Mouse (Mus musculus) liver, postnatal 0 days (tissue): ENCODE results near the gene Snx29. TPM values are rescaled to one million over a fixed set of nuclear protein-coding genes. Genes with fewer than 3 reads are reported as not detected.
A peak's percentile ranks its signal among the peaks of the same experiment; 100 is the strongest.

ENCODE experiments used
- ATAC-seq: fragments of 200-750 bp; cut with Nextera tagmentation; 2 replicates; pipeline ENCODE4 v1.8.0; 2017; ENCODE audit warnings: mild to moderate bottlenecking, moderate library complexity
- DNase-seq: peaks from one replicate; pipeline ENCODE4 v3.0.0-alpha.2; 2016
- H3K27ac ChIP-seq: fragments of 300-500 bp; sonication (generic); 2 replicates; pipeline ENCODE4 v1.5.1; 2014; ENCODE audit warnings: antibody characterized with exemption, moderate library complexity, mild to moderate bottlenecking, low read depth
- H3K27me3 ChIP-seq: fragments of 300-500 bp; sonication (generic); 2 replicates; pipeline ENCODE4 v1.6.1; 2014; ENCODE audit warnings: low read length, control low read depth, mixed read lengths; ENCODE audit not compliant: insufficient read depth
- H3K36me3 ChIP-seq: fragments of 300-500 bp; sonication (generic); replicated peaks from 2 replicates; pipeline ENCODE4 v1.6.1; 2014; ENCODE audit warnings: mild to moderate bottlenecking, control low read depth, low read length, moderate library complexity, mixed read lengths; ENCODE audit not compliant: insufficient read depth
- H3K4me1 ChIP-seq: fragments of 300-500 bp; sonication (generic); 2 replicates; pipeline ENCODE4 v1.6.1; 2014; ENCODE audit warnings: antibody characterized with exemption, mild to moderate bottlenecking, control low read depth; ENCODE audit not compliant: insufficient read depth
- H3K4me2 ChIP-seq: fragments of 300-500 bp; sonication (generic); 2 replicates; pipeline ENCODE4 v1.6.1; 2014; ENCODE audit warnings: low read depth, mild to moderate bottlenecking, low read length, moderate library complexity, mixed read lengths
- H3K4me3 ChIP-seq: fragments of 300-500 bp; sonication (generic); 2 replicates; pipeline ENCODE4 v1.5.1; 2014; ENCODE audit warnings: low read depth, low read length
- H3K9ac ChIP-seq: fragments of 300-500 bp; sonication (generic); replicated peaks from 2 replicates; pipeline ENCODE4 v1.6.1; 2014; ENCODE audit warnings: mild to moderate bottlenecking, moderate library complexity
- H3K9me3 ChIP-seq: fragments of 300-500 bp; sonication (generic); 2 replicates; pipeline ENCODE4 v1.6.1; 2016; ENCODE audit warnings: mild to moderate bottlenecking, control low read depth, low read length, mixed read lengths
- CTCF ChIP-seq: sonication (generic); IDR thresholded peaks from 2 replicates; pipeline ENCODE4 v1.5.1; 2016; ENCODE audit warnings: antibody characterized with exemption, low read depth
- EP300 ChIP-seq: IDR thresholded peaks from 2 replicates; pipeline ENCODE4 v1.6.1; 2016; ENCODE audit warnings: antibody characterized with exemption, low read depth, mild to moderate bottlenecking
- WGBS: fragments of 180-500 bp; shearing (Covaris S2); extraction: QIAGEN DNeasy Blood & Tissue Kit; methylation state at CpG from one replicate; pipeline ENCODE4 v1.1.7; 2014; ENCODE audit not compliant: insufficient replicate concordance; 5-methylcytosine and 5-hydroxymethylcytosine counted together
- polyA plus RNA-seq: library from polyadenylated mRNA; unstranded; fragments of >200 nt; fragmentation: Nextera tagmentation; extraction: Ambion mirVana; gene quantifications from 2 replicates; pipeline ENCODE4 v1.2.1, GENCODE M21; 2015

Snx29 gene
- polyA plus RNA-seq, 1 experiment from 2014 or later: 2.3 TPM

DNA sequence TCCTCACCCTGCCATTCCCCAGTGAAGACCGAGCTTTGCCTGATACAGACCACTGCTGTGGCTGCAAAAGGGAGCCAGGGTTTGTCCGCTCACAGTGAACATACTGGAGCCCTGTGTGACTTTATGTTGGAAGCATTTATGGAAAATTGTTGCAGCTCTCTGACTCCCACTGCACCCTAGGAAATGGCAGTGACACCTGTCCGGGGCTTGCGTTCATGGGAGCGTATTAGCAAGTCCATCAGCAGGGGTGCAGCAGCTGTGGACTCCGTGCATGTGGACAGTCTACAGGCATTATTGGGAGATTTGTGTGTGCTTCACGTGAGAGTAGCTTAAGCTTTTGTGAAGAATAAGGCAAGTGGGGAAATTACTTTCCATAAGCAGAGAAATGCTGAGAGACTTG, 307.0 kb downstream of the Snx29 start:
- no peaks in the 10 kb centered on the region for H3K9me3 ChIP-seq
- no peak overlapping the region for H3K4me2 ChIP-seq
- H3K4me1 ChIP-seq: peaks cover 17% of the 10 kb centered on the region
- no peak overlapping the region for H3K9ac ChIP-seq
- ATAC-seq: no peak
- TF ChIP-seq EP300: no peak
- no peak for TF ChIP-seq CTCF
- no peak for DNase-seq
- H3K27ac ChIP-seq: no peak overlapping the region
- 90% methylated on average over 7 of the region's 7 CpGs for WGBS
- H3K36me3 ChIP-seq: no peaks in the 10 kb centered on the region
- no peak overlapping the region for H3K4me3 ChIP-seq
- no peaks in the 10 kb centered on the region for H3K27me3 ChIP-seq

DNA sequence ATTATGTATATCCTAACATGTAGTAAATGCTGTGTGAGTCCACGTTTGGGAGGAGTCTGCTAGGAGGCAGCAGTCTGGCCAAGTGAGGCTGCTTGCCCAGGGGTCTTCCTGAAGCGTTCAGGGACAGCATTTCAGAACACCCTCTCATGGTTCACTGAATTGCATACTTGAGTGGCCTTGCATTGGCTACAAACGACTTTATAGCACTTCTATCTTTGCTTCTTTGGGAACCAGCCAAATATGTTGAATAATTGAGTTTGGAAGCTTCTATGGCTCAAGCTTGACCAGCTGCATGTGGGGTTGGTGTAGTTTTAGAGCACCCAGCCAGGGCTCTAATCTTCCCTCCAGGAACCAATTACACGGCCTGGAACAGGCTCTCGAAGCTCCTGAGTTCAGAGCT, 307.8 kb downstream of the Snx29 start:
- H3K9me3 ChIP-seq: no peaks in the 10 kb centered on the region
- H3K9ac ChIP-seq: no peak overlapping the region
- no peak for ATAC-seq
- no peak overlapping the region for H3K27ac ChIP-seq
- 68% methylated on average over 5 of the region's 5 CpGs for WGBS
- H3K27me3 ChIP-seq: no peaks in the 10 kb centered on the region
- peaks cover 17% of the 10 kb centered on the region for H3K4me1 ChIP-seq
- no peak overlapping the region for H3K4me2 ChIP-seq
- H3K4me3 ChIP-seq: no peak overlapping the region
- H3K36me3 ChIP-seq: no peaks in the 10 kb centered on the region
- no peak for DNase-seq
- TF ChIP-seq CTCF: no peak

DNA sequence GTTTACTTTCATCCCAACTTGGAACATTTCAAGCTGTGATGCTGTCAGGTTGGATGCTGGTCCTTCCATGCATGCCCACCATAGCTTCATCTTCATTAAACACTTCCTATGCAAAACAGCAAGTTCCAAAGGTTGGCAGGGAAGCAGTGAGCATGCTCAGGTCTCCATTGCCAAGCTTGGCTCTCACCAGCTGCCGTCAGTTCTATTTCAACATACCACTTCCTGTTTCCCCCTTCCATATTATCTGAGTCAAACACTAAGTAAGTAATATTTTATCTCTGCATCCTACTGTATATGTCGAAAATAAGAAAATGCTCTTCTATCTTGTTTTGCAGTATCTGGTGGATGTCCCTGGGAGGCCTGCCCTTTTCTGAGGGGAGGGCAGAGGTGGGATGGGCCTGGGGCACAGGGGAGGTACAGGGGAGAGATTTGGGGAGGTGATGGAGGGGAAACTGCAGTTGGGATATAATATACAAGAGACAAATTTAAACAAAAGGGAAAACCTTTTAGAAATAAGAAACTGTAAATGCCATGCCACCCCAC, 309.6 kb downstream of the Snx29 start:
- Histone ChIP-seq H3K4me3 (no peak overlapping the region), H3K36me3 (no peaks in the 10 kb centered on the region), H3K27ac (no peak overlapping the region), H3K4me2 (no peak overlapping the region), H3K9ac (no peak overlapping the region), H3K9me3 (no peaks in the 10 kb centered on the region), H3K27me3 (no peaks in the 10 kb centered on the region), H3K4me1 (peaks cover 17% of the 10 kb centered on the region)
- DNase-seq: no peak
- ATAC-seq: no peak
- TF ChIP-seq CTCF (no peak), EP300 (0 out of 2 replicates have a peak, but pooled peaks have one; percentile 7)
- 36% methylated on average over 2 of the region's 2 CpGs for WGBS

DNA sequence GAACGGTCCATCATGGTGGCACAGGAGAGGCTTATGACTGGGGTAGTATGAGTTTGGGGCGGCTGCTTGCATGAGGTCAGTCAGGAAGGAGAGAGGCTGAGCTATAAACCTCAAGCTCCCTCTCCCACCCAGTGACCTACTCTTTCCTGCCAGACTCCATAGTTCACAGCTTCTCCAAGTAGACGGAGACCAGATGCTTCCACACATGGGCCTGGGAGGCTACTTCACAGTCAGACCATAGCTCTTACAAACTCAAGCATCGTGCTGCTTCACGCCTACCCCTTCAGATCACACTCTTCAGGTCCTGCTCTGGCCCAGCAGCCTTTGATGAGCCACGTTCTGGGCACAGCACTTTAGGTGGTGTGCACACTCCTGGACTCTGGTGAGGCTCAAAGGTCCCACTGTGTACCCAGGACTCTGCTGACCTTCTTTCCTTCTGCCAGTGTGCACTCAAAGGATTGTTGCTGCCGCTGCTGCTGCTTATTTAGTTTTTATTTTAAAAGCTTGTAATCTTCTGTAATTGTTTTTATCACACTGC, 313.6 kb downstream of the Snx29 start:
- DNase-seq (no peak), ATAC-seq (no peak)
- Histone ChIP-seq H3K4me3 (no peak overlapping the region), H3K4me2 (no peak overlapping the region), H3K36me3 (no peaks in the 10 kb centered on the region), H3K9ac (no peak overlapping the region), H3K27ac (no peak overlapping the region), H3K4me1 (peaks cover 13% of the 10 kb centered on the region), H3K9me3 (no peaks in the 10 kb centered on the region), H3K27me3 (no peaks in the 10 kb centered on the region)
- WGBS: 66% methylated on average over 7 of the region's 7 CpGs
- TF ChIP-seq CTCF: no peak

DNA sequence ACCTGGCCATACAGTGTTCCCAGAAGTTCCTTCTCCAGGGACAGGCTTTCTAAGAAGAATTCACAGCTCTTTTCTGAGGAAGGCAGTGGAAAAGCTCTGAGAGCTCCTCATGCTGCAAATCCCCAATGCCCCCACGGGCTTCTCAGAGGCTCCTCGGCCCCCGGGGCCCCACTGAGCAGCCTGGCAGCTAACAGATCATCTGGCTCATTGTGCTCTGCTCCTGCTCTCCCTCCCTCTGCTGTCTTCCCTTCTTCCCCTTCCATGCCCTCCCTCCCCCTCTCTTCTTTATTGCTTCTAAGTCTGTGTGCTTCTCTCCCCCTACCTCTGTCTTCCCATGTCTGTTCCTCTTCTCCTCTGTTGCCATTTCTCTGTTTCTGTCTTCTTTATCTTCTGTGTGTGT, 314.2 kb downstream of the Snx29 start:
- H3K9ac ChIP-seq: no peak overlapping the region
- WGBS: 12% methylated on average over 3 of the region's 3 CpGs
- no peak for DNase-seq

DNA sequence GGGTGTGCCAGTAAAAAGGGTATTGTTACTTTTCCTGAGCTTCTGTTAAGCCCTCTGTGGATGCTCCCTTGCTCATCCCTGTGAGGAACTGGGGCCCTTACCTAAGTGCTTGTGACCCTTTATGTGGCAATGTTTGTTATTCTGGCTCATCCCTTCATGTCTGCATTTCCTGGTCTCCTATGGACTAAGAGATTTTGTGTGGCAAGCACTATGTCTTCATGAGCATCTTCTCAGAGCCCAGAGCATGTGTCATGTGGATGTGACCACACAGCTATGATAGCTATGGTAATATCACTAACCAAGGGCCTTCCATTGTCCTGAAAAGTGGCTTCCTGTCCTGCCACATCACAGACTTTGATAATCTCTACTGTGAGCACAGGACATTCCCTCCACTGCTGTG, 315.1 kb downstream of the Snx29 start:
- TF ChIP-seq EP300: no peak
- no peak for TF ChIP-seq CTCF
- H3K4me3 ChIP-seq: no peak overlapping the region
- no peaks in the 10 kb centered on the region for H3K27me3 ChIP-seq
- H3K4me2 ChIP-seq: no peak overlapping the region
- H3K27ac ChIP-seq: no peak overlapping the region
- no peak overlapping the region for H3K9ac ChIP-seq
- no peaks in the 10 kb centered on the region for H3K9me3 ChIP-seq
- ATAC-seq (no peak), DNase-seq (no peak)
- 0 out of 2 replicates have a peak, but pooled peaks cover 4% of the 10 kb centered on the region for H3K4me1 ChIP-seq
- no peaks in the 10 kb centered on the region for H3K36me3 ChIP-seq

More for the DNA sequence above, 314.2 kb downstream of the Snx29 start:
- no peaks in the 10 kb centered on the region for H3K27me3 ChIP-seq
- ATAC-seq: no peak
- H3K36me3 ChIP-seq: no peaks in the 10 kb centered on the region
- H3K4me1 ChIP-seq: peaks cover 9% of the 10 kb centered on the region; the same call in 1 of the 2 replicates
- H3K4me2 ChIP-seq: no peak overlapping the region
- H3K27ac ChIP-seq: no peak overlapping the region
- TF ChIP-seq EP300 (no peak), CTCF (no peak)
- no peak overlapping the region for H3K4me3 ChIP-seq
- H3K9me3 ChIP-seq: no peaks in the 10 kb centered on the region

DNA sequence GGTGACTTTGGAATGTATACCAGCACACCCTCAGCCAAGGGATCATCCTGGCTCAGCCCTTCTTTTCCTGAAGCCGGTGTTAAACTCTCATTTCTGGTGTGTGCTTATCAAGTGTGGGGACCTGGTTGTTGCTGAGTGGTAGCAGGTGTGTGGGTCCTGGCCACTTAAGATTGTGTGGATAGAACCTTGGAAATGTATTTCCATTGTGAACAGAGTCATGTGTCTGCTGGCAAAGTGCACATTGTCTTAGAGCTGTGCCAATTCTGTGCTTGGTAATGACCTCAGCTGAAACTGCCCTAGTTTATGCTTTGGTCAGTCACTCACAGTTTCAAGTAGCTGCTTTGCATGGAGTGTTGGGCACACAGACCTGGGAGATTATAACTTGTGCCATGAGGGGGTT, 316.0 kb downstream of the Snx29 start:
- no peak overlapping the region for H3K9ac ChIP-seq
- H3K4me1 ChIP-seq: 0 out of 2 replicates have a peak, but pooled peaks cover 4% of the 10 kb centered on the region
- ATAC-seq (no peak), DNase-seq (no peak)
- TF ChIP-seq EP300 (no peak), CTCF (no peak)
- H3K27ac ChIP-seq: no peak overlapping the region
- H3K9me3 ChIP-seq: no peaks in the 10 kb centered on the region
- H3K4me2 ChIP-seq: no peak overlapping the region
- H3K36me3 ChIP-seq: no peaks in the 10 kb centered on the region
- no peak overlapping the region for H3K4me3 ChIP-seq
- H3K27me3 ChIP-seq: no peaks in the 10 kb centered on the region
- 63% methylated on average over 1 of the region's 1 CpGs for WGBS
